Mouse (Mus musculus): ENCODE measurements around the gene Kiz. TPM values are rescaled to one million over a fixed set of nuclear protein-coding genes. Genes with fewer than 3 reads are reported as not detected.

Gene Kiz
- polyA plus RNA-seq, 1 experiment from 2014 or later = 28.2 TPM

GRCm38 (mm10) chr2:146873881-146874441 is 18.3 kb downstream of the Kiz start:
- DNase-seq (ENCODE audit: low spot score) (no peak), ATAC-seq (replicated peaks; ENCODE audit: low FRiP score) (no peak)
- Histone ChIP-seq H3K36me3 (ENCODE audit: control insufficient read depth, insufficient read depth, low read length) (no peaks in the 10 kb centered on the region), H3K4me1 (replicated peaks; ENCODE audit: control insufficient read depth, insufficient read depth, low read length) (no peaks in the 10 kb centered on the region), H3K9ac (ENCODE audit: low read length) (no peak overlapping the region), H3K27ac (ENCODE audit: low read depth, low read length) (no peak overlapping the region), H3K9me3 (ENCODE audit: control insufficient read depth, low read length) (no peaks in the 10 kb centered on the region), H3K4me2 (ENCODE audit: low read depth, low read length, severe bottlenecking) (no peak overlapping the region), H3K4me3 (ENCODE audit: low read depth, low read length) (no peak overlapping the region), H3K27me3 (ENCODE audit: control insufficient read depth, insufficient read depth, low read length) (no peaks in the 10 kb centered on the region)
- WGBS = 89% methylated on average over 7 of the region's 7 CpGs

- ATAC-seq (replicated peaks; ENCODE audit: low FRiP score) (no peak), DNase-seq (ENCODE audit: low spot score) (no peak)
- H3K9me3 ChIP-seq (ENCODE audit: control insufficient read depth, low read length) = no peaks in the 10 kb centered on the region
- no peak overlapping the region for H3K4me2 ChIP-seq (ENCODE audit: low read depth, low read length, severe bottlenecking)
- H3K9ac ChIP-seq (ENCODE audit: low read length) = no peak overlapping the region
- H3K4me3 ChIP-seq (ENCODE audit: low read depth, low read length) = no peak overlapping the region
- H3K27me3 ChIP-seq (ENCODE audit: control insufficient read depth, insufficient read depth, low read length) = no peaks in the 10 kb centered on the region; the same call in 1 of the 2 replicates
- no peaks in the 10 kb centered on the region for H3K36me3 ChIP-seq (ENCODE audit: control insufficient read depth, insufficient read depth, low read length)
- 67% methylated on average over 1 of the region's 1 CpGs for WGBS
- no peak overlapping the region for H3K27ac ChIP-seq (ENCODE audit: low read depth, low read length)
- no peaks in the 10 kb centered on the region for H3K4me1 ChIP-seq (replicated peaks; ENCODE audit: control insufficient read depth, insufficient read depth, low read length)
These were observed 21.9 kb downstream of the Kiz start for GRCm38 (mm10) chr2:146877423-146878098.

GRCm38 (mm10) chr2:146881623-146882022 is 26.0 kb downstream of the Kiz start:
- Histone ChIP-seq H3K9ac (ENCODE audit: low read length) (no peak overlapping the region), H3K27me3 (ENCODE audit: control insufficient read depth, insufficient read depth, low read length) (no peaks in the 10 kb centered on the region; the same call in 1 of the 2 replicates), H3K27ac (ENCODE audit: low read depth, low read length) (no peak overlapping the region), H3K36me3 (ENCODE audit: control insufficient read depth, insufficient read depth, low read length) (no peaks in the 10 kb centered on the region), H3K4me2 (ENCODE audit: low read depth, low read length, severe bottlenecking) (no peak overlapping the region), H3K4me1 (replicated peaks; ENCODE audit: control insufficient read depth, insufficient read depth, low read length) (peaks cover 2% of the 10 kb centered on the region; the same call in 1 of the 2 replicates), H3K4me3 (ENCODE audit: low read depth, low read length) (no peak overlapping the region), H3K9me3 (ENCODE audit: control insufficient read depth, low read length) (no peaks in the 10 kb centered on the region)
- DNase-seq (ENCODE audit: low spot score) (no peak), ATAC-seq (replicated peaks; ENCODE audit: low FRiP score) (no peak)
- 89% methylated on average over 4 of the region's 4 CpGs for WGBS

GRCm38 (mm10) chr2:146884291-146884855 is 28.7 kb downstream of the Kiz start:
- H3K4me3 ChIP-seq (ENCODE audit: low read depth, low read length) = no peak overlapping the region
- H3K9ac ChIP-seq (ENCODE audit: low read length) = no peak overlapping the region
- peak; percentile 27 for ATAC-seq (replicated peaks; ENCODE audit: low FRiP score)
- WGBS = 37% methylated on average over 8 of the region's 8 CpGs
- H3K4me1 ChIP-seq (replicated peaks; ENCODE audit: control insufficient read depth, insufficient read depth, low read length) = peaks cover 2% of the 10 kb centered on the region; the same call in 1 of the 2 replicates
- H3K27ac ChIP-seq (ENCODE audit: low read depth, low read length) = peak overlapping the region; percentile 14; the same call in 1 of the 2 replicates
- H3K27me3 ChIP-seq (ENCODE audit: control insufficient read depth, insufficient read depth, low read length) = no peaks in the 10 kb centered on the region; the same call in 1 of the 2 replicates
- H3K9me3 ChIP-seq (ENCODE audit: control insufficient read depth, low read length) = no peaks in the 10 kb centered on the region
- no peaks in the 10 kb centered on the region for H3K36me3 ChIP-seq (ENCODE audit: control insufficient read depth, insufficient read depth, low read length)
- no peak for DNase-seq (ENCODE audit: low spot score)
- no peak overlapping the region for H3K4me2 ChIP-seq (ENCODE audit: low read depth, low read length, severe bottlenecking)

- WGBS = 94% methylated on average over 4 of the region's 4 CpGs
- ATAC-seq (replicated peaks; ENCODE audit: low FRiP score) (no peak), DNase-seq (ENCODE audit: low spot score) (no peak)
- Histone ChIP-seq H3K4me1 (replicated peaks; ENCODE audit: control insufficient read depth, insufficient read depth, low read length) (peaks cover 2% of the 10 kb centered on the region; the same call in 1 of the 2 replicates), H3K27ac (ENCODE audit: low read depth, low read length) (no peak overlapping the region), H3K27me3 (ENCODE audit: control insufficient read depth, insufficient read depth, low read length) (no peaks in the 10 kb centered on the region), H3K9me3 (ENCODE audit: control insufficient read depth, low read length) (no peaks in the 10 kb centered on the region), H3K4me2 (ENCODE audit: low read depth, low read length, severe bottlenecking) (no peak overlapping the region), H3K4me3 (ENCODE audit: low read depth, low read length) (no peak overlapping the region), H3K36me3 (ENCODE audit: control insufficient read depth, insufficient read depth, low read length) (no peaks in the 10 kb centered on the region), H3K9ac (ENCODE audit: low read length) (no peak overlapping the region)
These were observed 33.2 kb downstream of the Kiz start for GRCm38 (mm10) chr2:146888786-146889414.

- Histone ChIP-seq H3K27me3 (ENCODE audit: control insufficient read depth, insufficient read depth, low read length) (no peaks in the 10 kb centered on the region), H3K36me3 (ENCODE audit: control insufficient read depth, insufficient read depth, low read length) (no peaks in the 10 kb centered on the region), H3K27ac (ENCODE audit: low read depth, low read length) (no peak overlapping the region), H3K4me2 (ENCODE audit: low read depth, low read length, severe bottlenecking) (no peak overlapping the region), H3K4me1 (replicated peaks; ENCODE audit: control insufficient read depth, insufficient read depth, low read length) (no peaks in the 10 kb centered on the region), H3K4me3 (ENCODE audit: low read depth, low read length) (no peak overlapping the region), H3K9me3 (ENCODE audit: control insufficient read depth, low read length) (no peaks in the 10 kb centered on the region), H3K9ac (ENCODE audit: low read length) (no peak overlapping the region)
- no peak for DNase-seq (ENCODE audit: low spot score)
- ATAC-seq (replicated peaks; ENCODE audit: low FRiP score) = no peak
These were observed 43.3 kb downstream of the Kiz start for GRCm38 (mm10) chr2:146898977-146899376.

GRCm38 (mm10) chr2:146916085-146916484 is 60.4 kb downstream of the Kiz start:
- Histone ChIP-seq H3K4me2 (ENCODE audit: low read depth, low read length, severe bottlenecking) (no peak overlapping the region), H3K27me3 (ENCODE audit: control insufficient read depth, insufficient read depth, low read length) (no peaks in the 10 kb centered on the region; the same call in 1 of the 2 replicates), H3K9me3 (ENCODE audit: control insufficient read depth, low read length) (no peaks in the 10 kb centered on the region), H3K9ac (ENCODE audit: low read length) (no peak overlapping the region), H3K4me1 (replicated peaks; ENCODE audit: control insufficient read depth, insufficient read depth, low read length) (peaks cover 7% of the 10 kb centered on the region; the same call in 1 of the 2 replicates), H3K36me3 (ENCODE audit: control insufficient read depth, insufficient read depth, low read length) (no peaks in the 10 kb centered on the region), H3K4me3 (ENCODE audit: low read depth, low read length) (no peak overlapping the region), H3K27ac (ENCODE audit: low read depth, low read length) (no peak overlapping the region)
- ATAC-seq (replicated peaks; ENCODE audit: low FRiP score) = no peak
- 89% methylated on average over 3 of the region's 3 CpGs for WGBS
- DNase-seq (ENCODE audit: low spot score) = no peak

GRCm38 (mm10) chr2:146917770-146918169 is 62.1 kb downstream of the Kiz start:
- 82% methylated on average over 3 of the region's 3 CpGs for WGBS
- Histone ChIP-seq H3K27ac (ENCODE audit: low read depth, low read length) (no peak overlapping the region), H3K36me3 (ENCODE audit: control insufficient read depth, insufficient read depth, low read length) (no peaks in the 10 kb centered on the region), H3K27me3 (ENCODE audit: control insufficient read depth, insufficient read depth, low read length) (no peaks in the 10 kb centered on the region; the same call in 1 of the 2 replicates), H3K9ac (ENCODE audit: low read length) (no peak overlapping the region), H3K4me1 (replicated peaks; ENCODE audit: control insufficient read depth, insufficient read depth, low read length) (peaks cover 7% of the 10 kb centered on the region; the same call in 1 of the 2 replicates), H3K4me3 (ENCODE audit: low read depth, low read length) (no peak overlapping the region), H3K9me3 (ENCODE audit: control insufficient read depth, low read length) (no peaks in the 10 kb centered on the region), H3K4me2 (ENCODE audit: low read depth, low read length, severe bottlenecking) (no peak overlapping the region)
- DNase-seq (ENCODE audit: low spot score) (no peak), ATAC-seq (replicated peaks; ENCODE audit: low FRiP score) (no peak)

Data from forebrain, embryonic 11.5 days (tissue).